Mouse (Mus musculus) brain, embryonic 14.5 days (tissue): ENCODE data around the gene Shank3.

Source experiments
- CTCF ChIP-seq: fragments of 200-500 bp; IDR thresholded peaks from 2 replicates; pipeline ENCODE4 v1.5.1; 2012; ENCODE audit warnings: inconsistent platforms, mild to moderate bottlenecking, moderate library complexity, borderline replicate concordance; ENCODE audit not compliant: insufficient read depth, insufficient read length; ENCODE audit errors: extremely low read depth
- POLR2A ChIP-seq: fragments of 200-500 bp; IDR thresholded peaks from 2 replicates; pipeline ENCODE4 v1.6.1; 2012; ENCODE audit warnings: mild to moderate bottlenecking, inconsistent platforms, borderline replicate concordance; ENCODE audit not compliant: poor library complexity, insufficient read depth, insufficient read length, severe bottlenecking; ENCODE audit errors: extremely low read depth

- TF ChIP-seq CTCF (no peak), POLR2A (no peak)
These were observed 108.1 kb downstream of the Shank3 start for GRCm38 (mm10) chr15:89607480-89607879.
